Mouse (Mus musculus) embryo, embryonic 11 days (tissue): ENCODE measurements around the gene Mcts1.

Experiments
- DNase-seq: peaks from one replicate; pipeline ENCODE4 v3.0.0-alpha.2; 2015

The Mcts1 gene

DNA sequence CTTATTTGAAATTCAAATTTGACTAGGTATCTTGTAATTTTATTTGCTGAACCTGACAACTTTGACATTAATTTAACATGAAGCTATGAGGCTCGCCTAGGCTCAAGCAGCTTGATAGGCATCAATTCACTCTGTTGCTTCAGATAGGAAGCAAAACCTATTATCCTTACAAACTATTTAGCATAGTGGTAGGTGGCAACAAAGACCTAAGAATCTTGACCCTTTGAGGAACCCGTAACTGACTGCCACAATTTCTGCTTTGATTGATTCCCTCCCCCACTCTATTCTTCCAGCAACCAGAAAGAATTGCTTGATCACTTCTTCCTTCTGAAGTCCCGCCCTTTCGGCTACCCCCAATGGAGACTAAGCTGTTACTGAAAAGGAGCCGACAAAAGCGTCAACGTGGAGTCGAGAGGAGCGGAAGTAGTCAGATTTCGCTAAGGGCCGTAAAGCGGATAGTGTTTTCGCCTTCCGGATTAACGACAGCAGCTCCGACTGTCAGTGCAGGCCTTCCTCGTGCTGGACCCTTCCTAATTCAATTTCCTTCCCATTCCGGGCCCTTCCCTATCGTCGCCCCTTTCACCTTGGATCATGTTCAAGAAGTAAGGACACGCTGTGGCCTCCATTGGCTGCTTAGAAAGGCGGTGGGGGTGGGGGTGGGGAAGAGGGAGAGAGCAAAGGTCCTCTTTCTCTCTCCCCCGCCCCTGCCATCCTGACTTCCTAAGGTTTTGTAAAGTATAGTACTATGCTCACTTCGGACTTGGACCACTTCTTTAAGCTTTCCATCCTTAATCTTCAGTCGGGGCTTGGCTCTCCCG, at the start of gene Mcts1:
Gene Mcts1 (plus strand): TSS at position 402 of the 818 bp plus-strand sequence.
- peak; percentile 89 for DNase-seq

DNA sequence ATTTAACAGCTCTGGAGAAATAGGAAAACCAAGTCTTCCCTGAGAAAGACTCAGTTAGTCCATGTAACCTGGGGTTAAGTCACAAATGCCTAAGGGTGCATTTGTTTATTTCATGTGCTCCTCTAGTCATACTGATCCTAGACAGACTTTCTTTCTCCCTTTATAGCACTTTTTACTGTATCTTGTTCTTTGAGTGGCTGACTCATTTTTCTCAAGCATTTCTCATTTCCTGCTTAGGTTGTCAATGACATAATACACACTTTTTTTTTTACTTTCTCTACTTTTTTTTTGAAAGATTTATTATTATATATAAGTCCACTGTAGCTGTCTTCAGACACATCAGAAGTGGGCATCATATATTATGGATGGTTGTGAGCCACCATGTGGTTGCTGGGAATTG, 47.1 kb upstream of the Mcts1 start:
- no peak for DNase-seq

- DNase-seq = no peak
These were observed 36.3 kb upstream of the Mcts1 start for GRCm38 (mm10) chrX:38563941-38564541.

DNA sequence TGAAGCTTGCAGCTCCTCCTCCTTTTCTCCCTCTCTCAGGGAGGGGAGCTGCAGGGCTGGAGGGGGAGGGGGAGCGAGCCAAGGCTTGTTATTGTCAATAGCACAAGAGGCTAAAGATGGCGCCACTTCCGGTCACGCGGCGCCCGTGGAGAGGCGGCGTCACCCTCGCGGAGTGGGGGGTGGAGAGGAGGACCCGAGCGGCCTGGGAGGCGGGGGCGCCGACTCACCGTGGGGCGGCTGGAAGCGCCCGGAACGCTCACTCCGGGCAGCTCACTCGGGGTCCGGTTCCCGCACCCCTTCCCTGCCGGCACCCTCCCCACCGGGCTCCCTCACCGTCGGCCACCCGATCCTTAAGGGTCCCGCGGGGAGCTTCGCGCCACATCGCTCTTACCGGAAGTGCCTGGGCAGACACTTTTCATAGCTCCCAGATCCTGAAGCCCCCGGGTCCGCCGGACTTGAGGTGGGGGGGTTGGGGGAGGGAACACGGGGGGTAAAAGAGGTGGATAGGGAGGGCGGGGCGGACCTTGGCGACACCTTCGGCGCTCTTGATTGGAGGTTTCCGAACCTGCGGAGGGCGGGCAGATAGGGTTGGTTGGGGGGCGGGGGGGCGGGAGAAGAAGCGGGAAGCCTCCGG, 35.7 kb upstream of the Mcts1 start:
- peak; percentile 92 for DNase-seq

DNA sequence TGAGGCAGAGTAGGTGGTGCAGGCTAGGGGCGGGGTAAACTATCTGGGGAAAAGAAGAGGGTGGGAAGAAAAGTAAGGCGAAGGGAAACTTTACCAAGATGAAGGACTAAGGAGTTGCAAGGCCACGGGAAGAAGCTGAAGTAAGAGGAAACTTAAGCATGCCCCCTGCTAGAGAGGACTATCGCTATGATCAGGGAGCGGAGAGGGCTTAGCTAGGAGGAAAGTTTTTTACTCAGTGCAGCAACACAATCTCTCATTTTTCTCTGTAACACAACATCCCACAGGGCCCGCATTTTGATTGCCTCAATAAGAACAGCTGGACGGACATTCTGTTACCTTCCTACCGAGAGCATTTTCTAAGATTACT, 35.2 kb upstream of the Mcts1 start:
- no peak for DNase-seq

GRCm38 (mm10) chrX:38566521-38567205, 33.7 kb upstream of the Mcts1 start:
- DNase-seq = no peak

DNA sequence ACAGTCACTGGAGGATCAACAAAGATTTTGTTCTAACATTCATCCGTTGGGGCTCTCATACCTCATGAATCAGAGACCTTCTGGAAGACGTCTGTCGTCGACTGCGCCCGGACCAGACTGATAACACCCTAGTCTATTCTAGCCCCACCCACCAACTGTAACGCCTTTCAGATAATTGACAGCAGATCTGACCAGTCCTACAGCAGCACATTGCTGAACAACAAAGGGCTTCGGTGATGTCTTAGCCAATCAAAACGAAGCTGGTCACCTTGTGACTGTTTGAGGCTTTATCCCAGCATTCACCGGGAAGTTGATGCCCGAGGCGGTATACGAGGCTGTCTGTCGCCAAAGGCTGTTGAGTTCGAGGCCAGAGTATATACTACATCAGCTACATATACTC, 24.3 kb upstream of the Mcts1 start, which contains the start of gene Cul4b:
Gene Cul4b (minus strand): TSS at position 119 of the 400 bp plus-strand sequence.
- no peak for DNase-seq

DNA sequence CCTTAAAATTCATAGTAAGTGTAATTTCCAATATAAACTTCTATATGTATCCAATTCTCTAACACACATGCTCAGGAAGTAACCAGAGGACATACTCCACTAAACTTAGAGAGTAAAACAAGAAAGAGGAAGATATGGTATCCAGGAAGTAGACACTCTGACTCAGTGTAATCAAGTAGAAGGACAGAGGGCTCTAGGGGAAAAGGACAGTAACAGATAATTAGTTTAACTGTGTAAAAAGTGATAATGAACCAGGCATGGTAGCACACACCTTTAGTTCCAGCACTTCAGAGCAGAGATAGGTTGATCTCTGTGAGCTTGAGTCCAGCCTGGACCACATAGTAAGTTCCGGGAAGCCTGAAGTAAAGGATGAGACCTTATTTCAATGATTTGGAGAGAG, 19.2 kb upstream of the Mcts1 start:
- no peak for DNase-seq

GRCm38 (mm10) chrX:38583261-38583660, 17.1 kb upstream of the Mcts1 start:
- DNase-seq = no peak

DNA sequence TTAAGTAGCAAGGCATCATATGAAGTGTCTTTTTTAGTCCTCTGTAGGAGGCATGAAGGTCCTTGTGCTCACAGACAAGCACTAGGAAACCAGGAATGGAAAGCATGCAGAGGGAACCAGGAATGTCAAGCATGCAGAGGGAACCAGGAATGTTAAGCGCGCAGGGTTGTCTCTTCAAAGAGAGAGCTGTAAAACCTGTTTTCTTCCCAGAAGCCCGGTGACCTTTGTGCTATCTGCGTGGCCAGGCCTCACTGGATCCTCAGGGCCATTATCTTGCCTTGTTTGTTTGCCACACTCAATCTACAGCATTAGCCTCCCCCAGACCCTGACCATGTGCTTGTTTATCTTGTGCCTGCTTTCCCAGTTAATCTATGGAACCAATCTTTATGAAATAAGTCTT, 10.6 kb upstream of the Mcts1 start:
- DNase-seq = peak; percentile 42

GRCm38 (mm10) chrX:38591749-38592148, 8.6 kb upstream of the Mcts1 start:
- no peak for DNase-seq

DNA sequence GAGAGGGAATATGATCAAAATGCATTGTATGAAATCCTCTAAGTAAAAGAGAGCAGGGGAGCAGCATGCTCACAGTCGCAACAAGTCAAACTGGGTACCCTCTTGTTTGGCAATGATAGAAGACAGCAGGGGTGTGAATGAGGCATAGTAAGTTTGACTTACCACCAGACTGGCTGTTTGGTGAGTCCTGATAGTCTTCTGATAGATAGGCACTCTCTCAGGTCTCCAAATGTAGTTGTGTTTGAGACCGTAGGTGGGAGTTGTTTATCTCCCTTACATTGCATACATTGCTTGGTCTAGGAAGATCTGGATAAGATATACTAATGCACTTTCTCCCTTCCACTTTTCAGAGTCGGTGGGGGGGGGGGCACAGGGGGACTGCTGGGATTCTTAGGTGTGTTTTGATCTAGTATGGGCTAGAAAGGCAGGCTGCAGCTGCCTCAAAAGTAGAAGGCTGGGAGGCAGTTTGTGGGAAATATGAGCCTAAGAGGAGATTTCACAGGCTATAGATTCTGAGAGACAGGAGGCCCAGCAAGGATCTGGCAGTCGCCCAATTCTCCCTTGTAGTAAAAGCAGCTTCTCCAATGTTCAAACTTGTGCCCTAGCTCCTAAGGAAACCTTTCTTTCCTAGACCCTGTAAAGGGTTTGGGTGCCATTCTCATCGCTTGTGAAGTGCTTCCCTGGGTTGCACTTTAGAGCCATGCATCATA, 7.0 kb upstream of the Mcts1 start:
- DNase-seq = peak; percentile 10

- peak; percentile 25 for DNase-seq
These were observed 604 bp downstream of the Mcts1 start for GRCm38 (mm10) chrX:38600995-38601369.

DNA sequence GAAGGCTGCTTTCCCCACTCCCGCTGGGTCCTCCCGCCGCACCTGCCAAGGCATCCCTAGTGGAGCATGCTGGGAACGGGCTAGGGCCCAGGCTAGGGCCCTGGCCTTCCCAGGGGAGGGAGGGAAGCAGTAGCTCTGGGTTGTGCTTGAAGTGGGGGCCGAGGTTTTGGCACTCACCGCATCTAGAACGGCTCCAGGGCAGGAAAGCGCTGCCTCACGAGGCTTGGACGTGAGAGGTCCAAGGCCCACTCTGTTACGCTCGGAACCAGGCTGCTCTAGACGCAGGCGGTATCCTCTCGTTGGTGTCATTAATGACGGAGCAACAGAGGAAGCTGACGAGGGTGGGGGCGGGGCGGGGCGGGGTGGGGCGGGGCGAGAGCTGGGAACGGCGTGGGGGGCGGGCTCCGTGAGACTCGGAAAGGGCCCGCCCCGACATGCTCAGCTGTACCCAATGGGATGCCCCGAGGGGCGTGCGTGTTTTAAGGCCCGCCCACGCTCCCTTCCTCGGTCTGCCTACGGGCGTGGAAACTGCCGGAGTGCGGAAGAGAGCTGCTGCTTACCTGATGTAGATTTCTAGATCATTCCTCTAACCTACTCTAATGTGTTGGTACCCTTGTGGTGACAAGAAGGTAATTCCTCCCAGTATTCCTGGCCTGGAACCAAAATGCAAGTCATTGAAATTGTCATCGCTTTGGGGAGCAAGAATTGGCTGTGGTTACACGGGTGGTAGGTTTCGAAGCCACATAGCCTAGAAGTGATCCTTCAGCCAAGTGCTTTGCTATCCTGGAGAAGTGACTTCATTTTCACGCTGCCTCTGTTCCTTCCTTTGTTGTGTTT, 34.6 kb downstream of the Mcts1 start, which contains the start of gene C1galt1c1:
Gene C1galt1c1 (minus strand): TSS at position 287 of the 837 bp plus-strand sequence.
- peak; percentile 94 for DNase-seq

DNA sequence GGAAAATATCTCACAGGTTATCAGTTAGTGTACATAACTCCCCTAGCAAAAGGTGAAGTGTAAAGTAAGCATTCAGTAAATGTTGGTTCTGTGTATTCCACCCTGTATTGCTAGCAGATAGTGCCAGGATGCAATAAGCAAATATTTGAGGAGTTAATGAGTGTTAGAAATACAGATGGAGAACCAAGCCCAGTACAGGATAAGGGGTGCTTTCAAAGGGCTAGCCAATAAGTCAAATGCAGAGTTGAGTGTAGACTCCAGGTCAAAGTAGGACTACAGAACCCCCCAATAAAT, 35.2 kb downstream of the Mcts1 start:
- no peak for DNase-seq

GRCm38 (mm10) chrX:38641435-38641834, 41.1 kb downstream of the Mcts1 start:
- DNase-seq = no peak

DNA sequence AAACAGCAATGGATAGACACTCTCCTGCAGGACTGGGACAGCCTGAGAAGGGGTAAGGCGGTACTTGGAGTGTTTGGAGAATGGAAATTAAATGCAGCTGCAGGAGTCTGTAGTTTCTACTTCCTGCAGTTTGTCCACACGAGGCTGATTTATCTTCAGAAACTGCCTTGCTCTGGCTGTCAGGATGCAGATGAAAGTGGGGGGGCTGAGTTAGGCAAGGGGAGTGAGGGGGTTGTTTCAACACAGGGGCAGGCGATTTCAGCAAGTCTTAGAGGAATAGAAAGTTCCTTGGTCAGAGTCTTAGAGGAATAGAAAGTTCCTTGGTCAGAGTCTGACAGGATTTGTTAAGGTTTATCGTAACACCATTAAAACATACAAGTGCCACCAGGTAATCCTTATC, 41.8 kb downstream of the Mcts1 start:
- peak; percentile 32 for DNase-seq

DNA sequence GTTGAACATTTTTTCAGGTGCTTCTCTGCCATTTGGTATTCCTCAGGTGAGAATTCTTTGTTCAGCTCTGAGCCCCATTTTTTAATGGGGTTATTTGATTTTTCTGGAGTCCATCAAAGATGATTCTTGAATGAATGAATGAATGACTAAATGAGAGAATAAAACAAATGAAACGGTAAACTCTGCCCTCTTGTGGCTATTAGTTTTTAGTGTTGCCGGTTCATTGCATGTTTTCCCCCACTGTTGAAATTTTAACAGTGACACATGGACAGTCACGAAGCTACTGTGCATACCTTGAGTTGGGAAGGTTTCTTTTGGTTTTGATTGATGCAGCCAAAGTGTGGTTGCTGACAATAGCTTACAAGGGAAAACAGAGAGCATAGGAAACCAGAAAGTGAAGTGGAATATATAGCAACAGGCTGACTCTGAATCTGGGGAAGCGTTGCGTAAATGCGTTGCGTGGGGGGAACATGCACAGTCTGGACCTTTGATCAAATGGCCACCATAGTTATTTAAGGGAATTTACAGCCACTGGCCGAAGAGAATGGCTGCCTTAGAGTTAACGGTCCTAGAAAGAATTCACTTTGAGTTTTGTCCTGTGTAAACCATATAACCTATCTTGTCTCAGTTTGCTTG, 50.1 kb downstream of the Mcts1 start:
- peak; percentile 17 for DNase-seq

DNA sequence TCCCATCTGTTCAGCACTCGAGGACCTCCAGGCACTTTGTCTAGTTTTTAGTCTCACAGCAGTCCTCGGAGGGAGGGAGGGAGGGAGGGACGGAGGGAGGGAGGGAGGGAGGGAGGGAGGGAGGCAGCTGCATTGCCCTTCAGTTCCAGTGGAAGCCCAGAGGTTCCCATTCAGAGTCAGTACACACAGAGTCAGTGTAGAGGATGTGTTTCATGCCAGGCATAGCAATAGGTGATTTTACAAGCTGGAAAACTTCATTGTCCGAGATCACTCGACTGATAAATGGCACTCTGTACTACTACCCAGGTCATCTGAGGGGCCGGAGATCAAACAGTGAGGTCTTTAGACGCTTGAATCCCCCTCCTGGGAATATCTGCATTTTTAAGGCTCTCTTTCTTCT, 50.8 kb downstream of the Mcts1 start:
- peak; percentile 13 for DNase-seq

DNA sequence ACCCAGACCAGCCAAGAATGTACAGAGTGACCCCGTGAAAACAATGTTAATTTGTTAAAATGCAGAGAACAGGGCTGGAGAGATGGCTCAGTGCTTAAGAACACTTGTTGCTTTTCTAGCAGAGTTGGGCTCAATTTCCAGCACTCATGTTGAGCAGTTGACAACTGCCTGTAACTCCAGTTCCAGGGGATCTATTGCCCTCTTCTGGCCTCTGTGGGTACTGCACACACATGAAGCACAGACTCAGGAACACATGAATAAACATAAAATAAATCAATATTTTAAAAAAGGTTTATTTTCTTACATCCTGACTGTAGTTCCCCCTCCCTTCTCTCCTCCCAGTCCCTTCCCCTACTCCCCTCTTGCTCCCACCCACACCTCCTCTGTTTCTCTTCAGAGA, 52.8 kb downstream of the Mcts1 start:
- DNase-seq = no peak

DNA sequence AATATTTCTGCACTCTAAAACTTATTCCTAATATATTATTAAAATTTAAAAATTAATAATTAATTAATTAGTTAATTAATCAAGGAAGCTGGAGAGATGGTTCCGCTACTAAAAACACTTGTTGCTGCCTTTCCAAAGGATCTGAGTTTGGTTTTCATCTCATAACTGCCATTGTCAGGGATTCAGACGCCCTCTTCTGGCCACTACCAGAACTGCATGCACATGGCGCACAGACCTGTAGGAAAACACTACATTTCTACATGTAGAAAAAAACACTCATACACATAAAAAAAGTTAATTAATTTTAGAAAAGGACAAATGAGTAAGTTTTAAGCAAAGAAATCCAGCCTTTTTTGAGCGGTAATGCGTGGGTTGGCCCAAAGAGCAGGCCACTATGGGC, 54.3 kb downstream of the Mcts1 start:
- DNase-seq = no peak
